Mouse (Mus musculus) mouse trophoblast stem cell (cell line): Measurements from ENCODE around the gene Prrx2.

Source experiments
- in situ Hi-C, 2 experiments: fragments of 300-500 bp; cut with MseI, MboI; formaldehyde crosslinking; loops; 2 replicates in 1 of 2; 3 replicates in 1 of 2; pipeline ENCODE4 v1.15.1; 2025

The Prrx2 gene

GRCm38 (mm10) chr2:30822460-30822859, 12.3 kb upstream of the Prrx2 start:
- in situ Hi-C loops, result no loop called here

- in situ Hi-C loops, result no loop called here
Measured at GRCm38 (mm10) chr2:30823385-30824153, 11.2 kb upstream of the Prrx2 start.

- in situ Hi-C loops, result no loop called here
Measured at GRCm38 (mm10) chr2:30826825-30827748, 7.7 kb upstream of the Prrx2 start.

- in situ Hi-C loops, result no loop called here
Measured at GRCm38 (mm10) chr2:30827749-30828475, 6.9 kb upstream of the Prrx2 start.

- in situ Hi-C loops, result no loop called here
Measured at GRCm38 (mm10) chr2:30829315-30829714, 5.5 kb upstream of the Prrx2 start.

GRCm38 (mm10) chr2:30830283-30830795, 4.4 kb upstream of the Prrx2 start, which contains the start of gene Asb6:
Asb6 (minus strand) TSS chr2:30830333.
- in situ Hi-C loops, result loop anchor here in 1 of 2 experiments (10.0 kb wide), 1 partner anchor 104 kb away; no protein-coding TSS in a partner anchor

GRCm38 (mm10) chr2:30833644-30834043, 1.1 kb upstream of the Prrx2 start:
- in situ Hi-C loops, result loop anchor here in 1 of 2 experiments (10.0 kb wide), 1 partner anchor 101 kb away; no protein-coding TSS in a partner anchor

GRCm38 (mm10) chr2:30836238-30836990, 1.6 kb downstream of the Prrx2 start:
- in situ Hi-C loops, result loop anchor here in 1 of 2 experiments (10.0 kb wide), 1 partner anchor 98 kb away; no protein-coding TSS in a partner anchor

- in situ Hi-C loops, result no loop called here
Measured at GRCm38 (mm10) chr2:30842615-30843014, 7.8 kb downstream of the Prrx2 start.

- in situ Hi-C loops, result no loop called here
Measured at GRCm38 (mm10) chr2:30845152-30846070, 10.6 kb downstream of the Prrx2 start.

- in situ Hi-C loops, result no loop called here
Measured at GRCm38 (mm10) chr2:30846236-30846635, 11.5 kb downstream of the Prrx2 start.

GRCm38 (mm10) chr2:30846723-30847122, 12.0 kb downstream of the Prrx2 start:
- in situ Hi-C loops, result no loop called here

GRCm38 (mm10) chr2:30848184-30848583, 13.4 kb downstream of the Prrx2 start:
- in situ Hi-C loops, result no loop called here

GRCm38 (mm10) chr2:30850581-30850980, 15.8 kb downstream of the Prrx2 start:
- in situ Hi-C loops, result no loop called here

- in situ Hi-C loops, result no loop called here
Measured at GRCm38 (mm10) chr2:30852771-30853313, 18.1 kb downstream of the Prrx2 start.

GRCm38 (mm10) chr2:30857076-30857475, 22.3 kb downstream of the Prrx2 start:
- in situ Hi-C loops, result no loop called here

GRCm38 (mm10) chr2:30859782-30860181, 25.0 kb downstream of the Prrx2 start:
- in situ Hi-C loops, result no loop called here

- in situ Hi-C loops, result no loop called here
Measured at GRCm38 (mm10) chr2:30862081-30862480, 27.3 kb downstream of the Prrx2 start.

GRCm38 (mm10) chr2:30863574-30863973, 28.8 kb downstream of the Prrx2 start:
- in situ Hi-C loops, result no loop called here
